Mouse (Mus musculus): ENCODE measurements around the gene Adk.

The Adk gene

DNA sequence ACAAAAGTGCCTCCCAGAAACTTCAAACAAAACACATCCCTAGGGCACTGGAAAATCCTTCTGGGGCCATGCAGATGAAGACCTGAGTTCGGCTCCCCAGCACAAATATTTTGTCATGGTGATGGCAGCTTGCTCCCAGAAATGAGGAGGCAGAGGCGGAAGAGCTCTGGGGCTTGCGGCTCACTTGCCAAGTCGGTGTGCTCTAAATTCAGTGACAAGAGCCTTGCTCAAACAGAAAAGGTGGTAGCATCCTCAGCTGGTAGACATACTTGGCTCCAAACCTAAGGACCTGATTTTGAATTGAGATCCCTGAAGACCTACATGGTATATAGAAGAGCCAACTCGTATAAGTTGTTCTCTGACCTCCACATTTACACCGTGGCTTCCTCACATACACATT is 292.5 kb downstream of the Adk start:
- DNase-seq (ENCODE audit: low read depth, low spot score) = no peak

DNA sequence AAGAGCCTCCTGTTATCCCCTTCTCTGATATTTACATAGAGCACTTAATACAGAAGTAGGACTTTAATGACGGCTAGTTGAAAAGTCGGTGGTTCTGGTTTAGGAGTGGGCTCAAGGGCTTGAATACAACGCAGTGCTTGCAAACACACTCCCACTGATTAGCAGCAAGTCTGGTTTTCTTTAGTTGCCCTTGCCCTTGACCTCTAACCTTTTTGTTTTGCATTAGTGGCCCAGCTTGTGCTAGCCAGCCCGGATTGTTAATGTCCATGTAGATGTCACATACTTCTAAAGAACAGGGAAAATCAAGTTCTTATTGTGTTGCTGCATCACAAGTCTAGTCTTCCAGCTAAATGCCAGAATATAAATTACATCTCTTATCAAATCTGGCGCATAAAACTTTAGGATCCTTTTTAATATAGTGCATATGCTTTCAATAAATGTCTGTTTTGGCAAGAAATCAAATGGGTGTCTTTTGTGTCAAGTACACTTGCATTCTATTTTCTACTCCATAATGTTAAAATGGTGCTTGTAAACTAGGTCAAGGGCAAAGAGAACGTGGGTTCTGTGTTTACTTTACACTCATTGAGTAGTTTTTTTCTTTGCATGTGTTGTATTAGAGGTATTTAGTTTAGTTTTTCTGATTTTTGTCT is 296.4 kb downstream of the Adk start:
- DNase-seq (ENCODE audit: low read depth, low spot score) = peak; percentile 54

DNA sequence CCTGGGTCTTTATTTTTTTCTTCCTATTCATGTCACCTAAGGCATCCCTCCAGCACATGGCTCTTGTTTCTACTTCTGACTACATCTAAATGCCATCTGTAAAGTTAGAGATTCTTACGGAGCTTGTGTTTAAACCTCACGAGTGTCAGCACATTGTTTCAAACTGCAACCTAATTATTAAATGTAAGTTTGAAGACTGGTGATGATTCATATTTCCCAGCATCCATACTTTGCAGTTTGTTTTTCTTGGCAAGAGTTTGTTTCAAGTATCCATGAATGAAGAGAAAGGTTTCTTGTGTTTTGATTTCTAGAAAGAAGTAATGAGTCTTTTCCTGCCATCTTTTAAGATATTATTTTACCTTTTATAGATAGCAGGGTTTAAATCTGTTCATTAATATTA is 299.3 kb downstream of the Adk start:
- DNase-seq (ENCODE audit: low read depth, low spot score) = no peak

DNA sequence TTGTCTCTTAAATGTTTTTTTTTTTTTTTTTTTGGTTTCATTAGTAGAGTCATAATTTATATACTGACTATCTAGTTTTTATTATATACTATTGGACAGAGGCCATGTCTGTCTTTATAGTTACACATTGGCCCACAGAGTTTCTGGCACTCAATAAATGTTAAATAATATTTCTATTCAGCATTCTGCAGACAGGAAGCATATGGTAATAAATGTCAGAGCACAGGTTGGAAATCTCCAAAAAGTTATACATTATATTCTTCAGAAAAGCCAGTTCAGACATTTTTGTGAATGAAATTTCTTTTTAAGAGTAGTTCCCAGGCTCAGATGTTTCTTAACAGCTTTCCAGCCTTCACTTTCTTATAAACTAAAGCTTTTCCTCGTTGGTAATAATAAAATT is 303.9 kb downstream of the Adk start:
- no peak for DNase-seq (ENCODE audit: low read depth, low spot score)

DNA sequence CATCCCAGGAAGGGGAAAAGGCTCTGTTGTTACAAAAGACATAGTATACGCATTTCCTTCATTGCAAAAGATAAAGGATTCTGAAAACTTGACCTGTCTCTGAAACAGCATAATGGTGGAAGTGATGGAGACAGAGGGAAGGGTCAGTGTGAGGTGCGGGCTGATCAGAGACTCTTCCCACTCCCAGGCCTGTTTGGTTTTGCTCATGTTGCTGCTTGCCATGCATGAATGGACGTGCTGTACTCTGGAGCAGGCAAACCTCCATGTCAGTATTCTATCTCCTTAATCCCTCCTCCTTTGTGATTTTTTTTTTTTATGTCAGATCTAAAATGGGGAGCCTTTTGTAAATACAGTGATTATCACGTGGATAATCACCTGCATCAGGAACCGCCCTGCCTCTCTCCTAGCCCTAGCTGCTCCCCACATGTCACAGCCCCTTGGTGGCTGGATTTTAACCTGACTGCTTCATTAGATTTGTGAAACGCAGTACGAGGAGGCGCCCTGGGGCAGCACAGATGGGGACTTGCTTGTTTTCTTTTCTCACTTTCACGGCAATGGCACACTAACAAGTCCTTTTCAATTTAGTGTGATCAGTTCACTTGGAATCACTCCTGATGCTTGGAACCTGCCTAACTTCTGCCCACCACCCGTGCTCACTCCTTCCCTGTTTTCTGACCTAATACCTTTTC is 307.0 kb downstream of the Adk start:
- no peak for DNase-seq (ENCODE audit: low read depth, low spot score)

DNA sequence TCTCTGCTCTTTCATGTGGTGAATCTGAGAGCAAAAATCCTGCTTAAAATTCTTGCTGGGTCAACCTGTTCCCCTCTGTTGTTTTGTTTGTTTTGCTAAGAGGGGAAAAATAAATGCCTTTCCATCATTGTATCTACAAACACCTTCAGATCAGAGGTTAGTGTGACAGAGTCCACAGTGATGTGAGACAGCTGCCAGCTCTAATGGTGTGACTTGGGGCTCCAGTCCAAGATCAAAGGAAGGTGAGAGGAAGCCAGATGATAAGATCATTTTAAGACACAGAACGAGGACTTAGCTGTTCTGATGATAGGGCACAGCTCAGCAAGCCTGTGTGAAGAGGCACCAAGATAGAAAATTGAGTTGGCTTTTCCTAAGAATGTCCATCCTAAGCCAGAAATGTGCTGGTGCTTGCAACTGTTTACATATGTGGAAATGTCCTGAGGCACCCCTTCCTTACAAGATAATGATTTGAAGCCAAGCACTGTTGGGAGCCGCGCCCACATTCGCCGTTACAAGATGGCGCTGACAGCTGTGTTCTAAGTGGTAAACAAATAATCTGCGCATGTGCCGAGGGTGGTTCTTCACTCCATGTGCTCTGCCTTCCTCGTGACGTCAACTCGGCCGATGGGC is 307.6 kb downstream of the Adk start:
- no peak for DNase-seq (ENCODE audit: low read depth, low spot score)

DNA sequence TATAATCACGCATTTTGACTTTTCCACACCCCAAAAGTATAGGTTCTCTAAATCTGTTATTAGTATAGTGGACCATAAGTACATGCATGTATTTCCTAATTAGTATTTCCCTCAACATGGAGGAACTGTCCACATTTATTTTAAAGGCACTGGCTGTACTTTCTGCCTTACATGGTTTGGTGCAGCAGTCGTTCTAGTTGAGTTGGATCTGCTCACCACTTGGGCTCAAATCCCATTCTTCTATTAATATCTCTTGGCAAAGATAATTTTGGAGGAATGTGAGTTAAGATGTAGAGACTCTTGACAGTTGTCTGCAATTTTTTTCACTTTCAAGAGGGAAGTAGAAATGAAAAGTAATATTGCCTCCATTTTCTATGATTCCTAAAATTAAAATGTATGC is 314.7 kb downstream of the Adk start:
- no peak for DNase-seq (ENCODE audit: low read depth, low spot score)

DNA sequence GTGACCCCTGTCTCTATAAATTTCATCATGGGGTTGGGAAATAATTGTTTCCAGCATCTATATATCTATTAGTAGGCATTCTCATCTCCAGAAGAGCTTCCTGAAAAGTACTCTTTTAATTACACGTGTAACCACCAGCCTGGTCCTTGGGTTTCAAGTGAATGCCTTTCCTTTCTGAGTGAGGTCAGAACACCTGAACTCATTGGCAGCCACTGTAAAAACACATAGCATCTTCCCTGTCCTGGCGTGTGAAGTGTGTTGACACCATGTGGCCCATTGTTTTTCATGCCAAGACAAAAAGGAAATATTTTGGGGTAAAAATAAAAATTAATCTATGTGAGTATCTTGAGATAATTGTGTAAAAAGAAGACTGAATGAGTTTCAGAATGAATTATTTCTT is 316.2 kb downstream of the Adk start:
- DNase-seq (ENCODE audit: low read depth, low spot score) = no peak

DNA sequence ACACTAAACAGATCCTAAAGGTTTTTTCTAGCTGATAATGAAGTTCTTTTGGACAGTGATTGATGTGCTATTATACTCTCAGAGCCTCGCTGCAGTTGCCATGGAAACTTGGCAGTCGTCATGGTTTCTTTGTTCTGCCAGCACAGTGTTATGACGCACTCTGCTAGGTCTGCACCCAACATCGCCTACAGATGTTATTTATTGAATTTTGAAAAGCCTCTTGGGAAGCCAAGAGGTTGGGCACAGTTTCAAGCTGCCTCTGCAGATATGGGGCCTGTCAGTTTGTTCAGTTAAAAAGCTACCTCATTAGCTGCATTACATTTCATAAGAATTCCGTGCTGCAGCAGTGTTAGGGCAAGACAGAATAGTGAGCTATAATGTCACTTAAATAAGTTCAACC is 316.8 kb downstream of the Adk start:
- DNase-seq (ENCODE audit: low read depth, low spot score) = peak; percentile 64

DNA sequence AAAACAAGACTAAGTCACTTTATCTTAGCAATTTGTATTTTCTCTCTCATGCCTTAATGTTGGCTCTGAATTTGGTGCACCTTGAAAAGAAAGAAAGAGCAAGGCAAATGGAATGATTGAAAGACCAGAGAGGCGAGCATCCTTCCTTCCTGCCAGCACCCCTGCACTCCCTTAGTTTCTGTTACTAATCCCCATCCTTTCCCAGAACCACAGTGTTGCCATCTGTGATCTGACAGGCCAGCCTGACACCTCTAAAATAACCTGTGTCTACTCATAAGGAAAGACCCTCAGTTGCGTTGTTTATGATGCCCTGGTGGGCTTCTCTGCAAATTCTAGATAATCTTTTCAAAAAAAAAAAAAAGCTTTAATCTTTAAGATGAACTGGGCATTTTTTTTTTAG is 319.6 kb downstream of the Adk start:
- DNase-seq (ENCODE audit: low read depth, low spot score) = no peak

DNA sequence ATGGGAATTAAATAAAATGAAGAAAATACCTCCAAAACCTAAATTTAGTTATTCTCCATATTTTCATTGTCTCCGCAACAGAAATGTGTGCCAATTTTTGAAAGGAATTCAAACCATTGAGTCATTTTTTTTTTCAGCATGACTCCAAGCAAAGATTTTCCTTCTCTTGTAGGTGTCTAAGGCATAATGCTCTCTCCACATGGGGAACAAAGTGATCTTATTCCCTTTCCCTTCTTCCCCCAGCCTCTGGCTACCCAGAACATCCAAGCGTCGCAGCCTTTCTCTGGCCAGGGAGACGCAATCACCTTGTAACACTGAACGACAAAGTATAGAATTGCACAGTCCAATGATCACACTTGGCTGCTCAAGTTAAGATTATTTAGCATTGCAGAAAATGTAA is 320.3 kb downstream of the Adk start:
- no peak for DNase-seq (ENCODE audit: low read depth, low spot score)

DNA sequence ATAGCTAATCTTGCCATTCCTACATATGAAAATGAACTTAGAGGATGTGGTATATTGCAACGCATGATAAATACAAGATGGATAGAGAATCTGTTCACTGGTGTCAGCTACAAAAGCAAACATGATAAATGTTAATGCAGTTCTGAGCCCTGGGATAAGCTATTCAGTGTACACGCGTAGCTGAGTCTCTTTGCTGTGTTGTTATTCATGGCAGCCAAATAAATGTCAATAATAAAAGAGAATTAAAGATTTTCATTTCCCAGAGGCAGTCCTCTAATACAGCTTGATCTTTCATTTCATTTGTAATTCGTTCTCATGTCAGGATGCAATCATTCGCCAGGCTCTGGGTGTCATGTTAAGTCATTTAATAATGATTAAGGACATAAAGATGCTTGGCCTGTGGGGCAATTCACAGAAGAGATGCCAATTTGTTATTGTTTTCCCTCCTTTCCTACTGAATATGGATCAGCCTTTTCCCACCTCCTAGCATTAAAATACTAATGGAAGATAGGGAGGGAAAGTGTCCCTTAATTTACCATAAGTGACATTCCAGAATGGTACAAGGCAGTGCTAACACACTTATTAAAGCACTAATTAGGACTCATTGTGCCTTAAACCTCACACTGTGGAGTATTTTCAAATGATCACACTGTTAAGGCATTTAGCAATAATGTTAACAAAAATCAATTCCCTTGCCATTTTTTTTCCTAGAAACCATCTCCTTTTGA is 331.5 kb downstream of the Adk start:
- DNase-seq (ENCODE audit: low read depth, low spot score) = no peak

DNA sequence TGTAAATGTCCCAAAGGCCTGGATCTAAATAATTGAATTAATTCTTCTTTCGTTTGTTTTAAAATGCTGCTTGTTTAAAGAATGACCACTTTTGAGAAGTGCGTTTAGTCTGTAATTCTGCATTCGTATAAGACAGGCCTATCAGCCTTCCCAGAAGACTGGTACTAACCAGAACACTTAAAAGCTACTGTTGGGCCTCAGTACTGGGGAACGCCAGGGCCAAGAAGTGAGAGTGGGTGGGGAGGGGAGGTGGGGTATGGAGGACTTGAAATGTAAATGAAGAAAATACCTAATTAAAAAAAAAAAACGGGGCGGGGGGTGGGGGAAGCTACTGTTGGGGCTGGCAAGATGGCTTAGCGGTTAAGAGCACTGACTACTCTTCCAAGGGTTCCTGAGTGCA is 347.1 kb downstream of the Adk start:
- no peak for DNase-seq (ENCODE audit: low read depth, low spot score)

DNA sequence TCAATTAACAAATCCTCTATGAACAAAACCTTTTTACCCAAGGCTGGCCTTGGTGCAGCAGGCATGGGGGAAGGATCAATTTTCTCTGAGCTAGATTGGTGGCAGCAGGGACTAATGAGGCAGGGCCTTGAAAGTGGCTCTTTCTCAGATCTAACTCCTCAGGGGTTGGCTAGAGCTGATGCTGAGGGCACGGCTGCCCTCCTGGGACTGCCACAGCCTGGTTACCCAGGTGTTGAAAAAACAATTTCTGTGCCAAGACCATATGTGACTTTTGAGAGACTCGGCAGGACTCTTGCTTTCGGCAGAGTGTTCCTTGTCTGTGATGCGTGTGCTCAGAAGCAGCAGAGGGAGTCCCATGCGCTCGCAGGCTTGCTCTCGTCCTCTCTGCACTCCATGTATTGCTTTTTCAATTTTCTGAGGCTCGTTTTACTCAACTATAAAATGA is 349.8 kb downstream of the Adk start:
- no peak for DNase-seq (ENCODE audit: low read depth, low spot score)

DNA sequence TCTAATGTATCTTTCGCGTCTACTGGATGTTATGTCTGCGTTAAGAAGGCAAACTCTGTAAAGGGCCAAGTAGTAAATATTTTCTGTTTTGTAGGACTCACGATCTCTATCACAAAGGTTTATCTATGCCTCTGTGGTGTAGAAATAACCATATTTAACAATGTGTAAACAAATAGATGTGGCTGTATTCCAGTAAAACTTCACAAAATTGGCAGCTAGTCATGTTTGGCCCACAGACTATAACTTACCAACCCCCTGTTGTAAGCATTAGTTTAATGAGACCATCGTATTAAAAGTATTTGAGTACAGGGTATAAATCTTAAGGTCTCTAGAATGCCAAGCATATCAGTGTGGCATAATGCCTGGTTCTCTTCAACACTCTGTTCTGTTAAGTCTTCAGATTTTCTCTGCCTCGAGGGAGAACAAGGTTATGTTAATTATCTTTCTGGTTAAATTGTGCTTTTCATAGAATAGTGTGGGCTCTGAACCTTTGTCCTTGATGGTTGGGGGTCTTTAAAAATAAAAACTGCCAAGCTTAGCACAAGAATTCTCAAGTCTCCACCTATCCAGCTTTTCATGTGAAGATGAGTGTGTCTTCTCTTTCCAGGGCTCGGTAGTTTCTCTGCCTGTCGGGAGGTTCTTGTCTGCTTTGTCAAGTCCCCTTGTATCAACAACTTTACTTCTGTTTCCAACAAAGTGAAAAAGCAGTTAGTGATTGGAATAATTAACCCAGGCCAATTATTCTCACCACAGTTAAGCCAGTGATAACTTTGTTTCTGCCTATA is 350.4 kb downstream of the Adk start:
- no peak for DNase-seq (ENCODE audit: low read depth, low spot score)

DNA sequence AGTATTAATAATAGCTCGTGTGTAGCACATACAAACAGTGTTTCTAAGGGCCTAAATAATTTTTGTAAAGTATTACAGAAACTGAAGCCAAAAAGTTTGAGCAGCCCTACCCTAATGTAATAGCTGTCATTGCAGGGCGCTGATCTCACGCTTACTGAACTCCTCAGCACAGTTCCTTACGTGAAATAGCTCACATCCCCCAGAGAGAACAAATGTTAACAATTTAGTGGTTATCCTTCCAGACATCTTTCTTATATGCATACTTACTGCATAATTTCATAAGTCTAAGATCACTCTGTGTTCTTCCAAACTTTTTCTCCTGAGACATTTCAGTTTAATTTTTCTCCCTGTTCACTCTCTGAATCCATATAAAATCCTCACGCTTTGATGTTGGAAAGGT is 354.6 kb downstream of the Adk start:
- no peak for DNase-seq (ENCODE audit: low read depth, low spot score)

DNA sequence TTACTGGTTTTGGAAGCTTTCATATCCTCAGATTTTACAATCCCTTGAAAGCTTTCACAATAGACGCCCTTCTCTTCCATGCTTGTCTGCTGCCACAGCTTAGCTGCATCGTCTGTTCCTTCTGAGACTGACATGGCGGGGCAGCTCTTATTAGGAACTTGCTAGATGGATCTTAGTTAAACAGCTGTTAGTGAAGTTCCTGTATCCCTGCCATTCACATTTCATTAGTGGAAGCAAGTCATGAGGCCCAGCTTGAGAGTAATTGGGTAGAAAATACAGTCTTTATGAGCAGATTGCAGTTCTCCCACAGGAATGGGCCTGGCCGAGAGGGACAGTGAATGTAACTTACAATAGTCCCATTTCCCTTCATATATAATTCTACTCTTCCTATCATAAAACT is 356.5 kb downstream of the Adk start:
- no peak for DNase-seq (ENCODE audit: low read depth, low spot score)

DNA sequence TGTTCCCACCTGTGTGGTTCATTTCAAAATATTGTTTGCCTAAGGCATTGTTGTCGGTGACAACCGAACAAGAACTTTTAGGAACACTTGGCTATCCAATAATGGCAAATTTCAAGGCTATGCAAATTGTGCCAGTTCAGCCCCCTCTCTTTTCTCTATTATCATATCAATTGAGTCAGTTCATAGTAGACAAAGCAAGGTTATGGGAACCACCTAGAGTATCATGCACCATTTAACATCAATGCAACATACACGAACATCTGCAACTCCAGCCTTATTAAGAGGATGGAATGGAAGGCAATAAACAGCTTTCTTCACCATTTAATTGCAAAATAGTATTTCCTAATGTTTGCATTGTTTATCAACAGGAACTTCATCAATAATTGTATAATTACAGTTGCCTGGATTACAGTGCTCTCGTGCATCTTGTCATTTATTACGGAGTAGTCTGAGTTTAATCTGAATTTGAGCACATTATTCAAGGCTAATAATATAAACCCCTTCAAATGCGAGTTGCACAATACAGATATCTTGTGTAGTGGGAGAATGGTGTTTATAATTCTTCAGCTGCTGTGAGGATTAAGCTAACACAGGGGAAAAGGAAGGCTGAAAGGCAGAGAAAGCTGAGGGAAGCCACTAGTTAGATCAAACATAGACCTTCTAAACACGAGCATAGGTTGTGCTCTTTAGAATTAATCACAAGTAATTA is 358.5 kb downstream of the Adk start:
- DNase-seq (ENCODE audit: low read depth, low spot score) = no peak

DNA sequence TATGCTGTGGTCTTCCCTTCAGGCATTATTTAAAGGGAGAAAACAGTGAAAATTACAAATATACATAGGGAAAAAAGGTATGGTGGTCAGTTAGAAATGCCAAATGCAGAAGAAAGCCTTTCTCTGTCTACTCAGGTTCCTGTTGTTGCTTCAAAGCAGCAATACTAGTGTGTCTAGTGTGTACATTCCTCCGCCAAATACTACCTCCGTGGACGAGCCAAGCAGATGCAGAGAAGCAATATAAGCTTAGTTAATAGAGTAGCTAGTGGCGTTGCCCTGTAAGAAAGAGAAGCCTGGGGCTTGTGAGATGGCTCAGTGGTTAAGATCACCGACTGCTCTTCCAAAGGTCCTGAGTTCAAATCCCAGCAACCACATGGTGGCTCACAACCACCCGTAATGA is 359.1 kb downstream of the Adk start:
- no peak for DNase-seq (ENCODE audit: low read depth, low spot score)

DNA sequence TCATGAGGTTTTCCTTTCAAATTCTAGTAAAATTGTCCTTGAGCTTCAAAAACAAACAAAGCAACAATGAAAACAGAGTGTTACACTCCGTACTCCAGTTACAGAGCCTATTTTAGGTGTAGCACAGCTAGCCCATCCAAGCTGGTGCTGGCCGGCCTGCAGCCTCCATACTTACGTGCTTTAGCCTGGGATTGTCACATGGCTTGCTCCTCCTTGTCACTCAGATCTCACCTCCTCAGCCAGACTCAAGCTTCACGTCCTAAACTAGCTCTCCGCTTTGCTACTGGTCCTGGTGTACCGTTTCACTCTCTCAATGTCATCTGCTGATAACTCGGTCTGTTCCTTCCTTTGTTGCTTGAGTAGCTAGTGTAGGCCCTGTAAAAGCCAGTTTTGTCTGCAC is 366.0 kb downstream of the Adk start:
- DNase-seq (ENCODE audit: low read depth, low spot score) = no peak

DNA sequence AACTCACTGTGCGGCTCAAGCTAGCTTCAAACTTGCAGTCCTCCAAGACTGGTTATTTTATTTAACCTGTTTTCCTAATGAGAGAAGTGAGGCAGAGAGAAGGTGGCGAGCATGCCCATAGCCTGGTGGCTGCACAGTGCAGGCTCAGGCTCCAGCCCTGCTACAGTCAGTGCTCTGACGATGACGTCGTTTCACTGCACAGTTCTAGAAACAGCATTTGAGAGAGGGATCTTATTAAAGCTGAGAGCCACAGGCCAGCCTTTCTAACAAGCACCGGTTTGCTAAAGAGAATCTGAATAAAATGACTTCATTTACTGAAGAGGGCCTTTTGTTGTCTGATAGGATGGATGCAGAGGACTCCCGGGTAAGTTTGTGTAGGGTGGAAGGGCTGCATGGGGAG is 375.0 kb downstream of the Adk start:
- no peak for DNase-seq (ENCODE audit: low read depth, low spot score)

Data from R1 (cell line).